ENCODE assay signal across 8 mouse cellular contexts in the genomic region with DNA sequence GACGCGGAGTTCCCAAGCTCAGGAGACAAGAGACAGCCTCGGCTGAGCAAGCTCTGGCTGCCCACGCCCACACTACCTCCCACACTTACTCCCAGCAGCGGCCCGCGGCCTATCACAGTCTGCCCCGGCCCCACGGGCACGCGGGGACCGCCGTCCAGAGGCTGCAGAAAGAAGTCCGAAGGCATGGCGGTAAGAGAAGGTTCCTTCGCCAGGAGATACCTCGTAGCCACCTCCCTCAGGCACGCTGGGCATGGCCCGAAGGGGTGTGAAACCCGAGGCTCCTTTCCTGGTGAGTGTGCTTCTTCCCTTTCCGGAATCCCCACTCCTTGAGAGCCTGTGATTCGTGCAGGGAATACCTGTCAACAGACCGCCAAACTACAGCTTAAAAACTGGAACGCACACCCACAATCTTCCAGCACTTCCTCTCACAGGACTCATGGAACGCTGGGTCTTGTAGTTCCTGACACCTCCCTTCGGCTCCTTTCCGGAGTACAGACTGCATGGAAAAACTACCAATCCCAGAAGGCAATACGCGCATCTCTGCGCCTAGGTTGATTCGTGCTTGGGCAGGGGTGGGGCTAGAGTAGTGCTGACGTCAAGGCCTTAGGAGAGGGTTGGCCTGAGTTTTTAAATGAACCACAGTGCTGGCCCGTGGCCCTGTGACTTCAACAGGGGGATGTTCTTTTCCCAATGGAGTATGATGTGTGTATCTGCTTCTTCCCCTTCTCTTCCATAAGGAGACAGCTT. TPM values are rescaled to one million over a fixed set of nuclear protein-coding genes. Genes with fewer than 3 reads are reported as not detected.
DNase-seq lines count a peak whose midpoint lies in the region; ATAC-seq and TF ChIP-seq lines count a peak whose summit lies in the region.

TSS of gene Aplf (minus strand) at position 423 of the 747 bp plus-strand sequence.

- DNase-seq in A20 (ENCODE audit: low read depth, low spot score) = peak; percentile 96
- peak; percentile 93 to 95 for DNase-seq in heart, adult 9 months (ENCODE audit: low spot score in 2 of 2)
- peak; percentile 74 to 76 for DNase-seq in monocyte, adult 2 months (ENCODE audit: low read depth in 1 of 2, low spot score in 2 of 2)
- peak; percentile 92 to 94 for DNase-seq in spleen, postnatal 36 days (ENCODE audit: low spot score in 2 of 2)

- peak; percentile 100 for ATAC-seq in kidney, embryonic 14.5 days (ENCODE audit: low FRiP score, low TSS enrichment)
- ATAC-seq in limb, embryonic 15.5 days (ENCODE audit: insufficient number of reproducible peaks, low FRiP score, low TSS enrichment, low read depth) = peak; percentile 100

- TF ChIP-seq CTCF in bone marrow macrophage, adult 2 months (IDR thresholded peaks at IDR 0.05; ENCODE audit: low read depth, low read length) = no peak
- TF ChIP-seq CTCF in embryonic fibroblast, embryonic 13.5 days (IDR thresholded peaks at IDR 0.05; ENCODE audit: borderline replicate concordance, insufficient read depth, low read length) = no peak

- H3K9ac ChIP-seq in kidney, embryonic 14.5 days (ENCODE audit: low read depth, low read length) = peak within 1 kb of the TSS; percentile 71
- peak within 1 kb of the TSS; percentile 47 for H3K9ac ChIP-seq in limb, embryonic 15.5 days

- H3K4me3 ChIP-seq in bone marrow macrophage, adult 2 months (ENCODE audit: insufficient read depth, low read length) = peak within 1 kb of the TSS; percentile 83
- H3K4me3 ChIP-seq in embryonic fibroblast, embryonic 13.5 days (ENCODE audit: insufficient read depth, low read length) = peak within 1 kb of the TSS; percentile 63
- peak within 1 kb of the TSS; percentile 86 for H3K4me3 ChIP-seq in kidney, embryonic 14.5 days (ENCODE audit: low read length)
- H3K4me3 ChIP-seq in limb, embryonic 15.5 days = peak within 1 kb of the TSS; percentile 60

- peaks cover 7% of the 10 kb centered on the region; the same call in 1 of the 2 replicates for H3K4me1 ChIP-seq in bone marrow macrophage, adult 2 months (ENCODE audit: control insufficient read depth, insufficient read depth, low read length)
- H3K4me1 ChIP-seq in embryonic fibroblast, embryonic 13.5 days (ENCODE audit: control insufficient read depth, insufficient read depth, low read length) = 0 out of 2 replicates have a peak, but pooled peaks cover 2% of the 10 kb centered on the region
- H3K4me1 ChIP-seq in kidney, embryonic 14.5 days (ENCODE audit: control insufficient read depth, insufficient read depth, low read length) = peaks cover 12% of the 10 kb centered on the region
- H3K4me1 ChIP-seq in limb, embryonic 15.5 days = peaks cover 19% of the 10 kb centered on the region

- WGBS in kidney, embryonic 14.5 days = under 1% methylated on average over 33 of the region's 33 CpGs
- WGBS in limb, embryonic 15.5 days = 1% methylated on average over 33 of the region's 33 CpGs

- no peak for TF ChIP-seq POLR2A in bone marrow macrophage, adult 2 months (IDR thresholded peaks at IDR 0.05; ENCODE audit: borderline replicate concordance, low read depth, low read length)
- TF ChIP-seq POLR2A in embryonic fibroblast, embryonic 13.5 days (IDR thresholded peaks at IDR 0.05; ENCODE audit: low read depth, low read length) = peak; percentile 71

- H3K9me3 ChIP-seq in kidney, embryonic 14.5 days (ENCODE audit: control insufficient read depth, low read length) = no peaks in the 10 kb centered on the region
- H3K9me3 ChIP-seq in limb, embryonic 15.5 days = no peaks in the 10 kb centered on the region

- 0 out of 2 replicates have a peak within 1 kb of the TSS, but pooled peaks have one; percentile 5 for H3K27ac ChIP-seq in bone marrow macrophage, adult 2 months (ENCODE audit: insufficient read depth, low read depth, low read length)
- H3K27ac ChIP-seq in embryonic fibroblast, embryonic 13.5 days (ENCODE audit: insufficient read depth, low read length) = no peak within 1 kb of the TSS
- peak within 1 kb of the TSS; percentile 67 for H3K27ac ChIP-seq in kidney, embryonic 14.5 days (ENCODE audit: low read depth, low read length)
- H3K27ac ChIP-seq in limb, embryonic 15.5 days = peak within 1 kb of the TSS; percentile 74

- no peaks in the 10 kb centered on the region for H3K36me3 ChIP-seq in kidney, embryonic 14.5 days (ENCODE audit: control insufficient read depth, insufficient read depth, low read length)
- H3K36me3 ChIP-seq in limb, embryonic 15.5 days = no peaks in the 10 kb centered on the region

- H3K27me3 ChIP-seq in kidney, embryonic 14.5 days (ENCODE audit: control insufficient read depth, insufficient read depth, low read length) = no peaks in the 10 kb centered on the region
- H3K27me3 ChIP-seq in limb, embryonic 15.5 days = no peaks in the 10 kb centered on the region

- peak within 1 kb of the TSS; percentile 84 for H3K4me2 ChIP-seq in kidney, embryonic 14.5 days (replicated peaks; ENCODE audit: low read depth, low read length)
- peak within 1 kb of the TSS; percentile 80 for H3K4me2 ChIP-seq in limb, embryonic 15.5 days

RNA-seq across cellular contexts. Expression of gene Aplf, which starts in this region (rescaled TPM):
- polyA plus RNA-seq in bone marrow macrophage, adult 2 months (2012; ENCODE audit: insufficient read depth, insufficient read length, missing spikeins) = 8.2 and 9.5 TPM in 2 replicates
- 8.8 and 9.7 TPM in 2 replicates for polyA plus RNA-seq in embryonic fibroblast, embryonic 13.5 days (2011; ENCODE audit: insufficient read length, low read depth, missing spikeins)
- polyA plus RNA-seq in kidney, embryonic 14.5 days (2014; fragmentation: Nextera tagmentation; extraction: Ambion mirVana) = 14.6 and 16.9 TPM in 2 replicates
- 14.9 and 15.1 TPM in 2 replicates for polyA plus RNA-seq in limb, embryonic 15.5 days (2015; fragmentation: Nextera tagmentation; extraction: Ambion mirVana)
